Mouse (Mus musculus) lung, postnatal 0 days (tissue): ENCODE data around the gene Xrcc4. TPM values are rescaled to one million over a fixed set of nuclear protein-coding genes. Genes with fewer than 3 reads are reported as not detected.

Experiments used
- ATAC-seq: fragments of 200-750 bp; cut with Nextera tagmentation; 2 replicates; pipeline ENCODE4 v1.8.0; 2017; ENCODE audit warnings: moderate library complexity
- DNase-seq: peaks from one replicate; pipeline ENCODE4 v3.0.0-alpha.2; 2016; ENCODE audit warnings: low spot score
- H3K27ac ChIP-seq: fragments of 300-500 bp; sonication (generic); 2 replicates; pipeline ENCODE4 v1.5.1; 2014; ENCODE audit warnings: antibody characterized with exemption, mild to moderate bottlenecking, low read length, mixed read lengths
- H3K27me3 ChIP-seq: fragments of 300-500 bp; sonication (generic); replicated peaks from 2 replicates; pipeline ENCODE4 v1.6.1; 2014; ENCODE audit warnings: low read length, mixed read lengths; ENCODE audit not compliant: insufficient read depth
- H3K36me3 ChIP-seq: fragments of 300-500 bp; sonication (generic); 2 replicates; pipeline ENCODE4 v1.6.1; 2014; ENCODE audit warnings: low read length, mixed read lengths; ENCODE audit not compliant: insufficient read depth
- H3K4me1 ChIP-seq: fragments of 300-500 bp; sonication (generic); 2 replicates; pipeline ENCODE4 v1.6.1; 2014; ENCODE audit warnings: antibody characterized with exemption, low read depth, low read length, mixed read lengths; ENCODE audit not compliant: insufficient read depth
- H3K4me2 ChIP-seq: fragments of 300-500 bp; sonication (generic); replicated peaks from 2 replicates; pipeline ENCODE4 v1.6.1; 2014; ENCODE audit warnings: low read depth, mild to moderate bottlenecking, low read length, moderate library complexity, mixed read lengths
- H3K4me3 ChIP-seq: fragments of 300-500 bp; sonication (generic); 2 replicates; pipeline ENCODE4 v1.5.1; 2014; ENCODE audit warnings: low read depth, low read length
- H3K9ac ChIP-seq: fragments of 300-500 bp; sonication (generic); replicated peaks from 2 replicates; pipeline ENCODE4 v1.6.1; 2014; ENCODE audit warnings: low read depth, mild to moderate bottlenecking
- H3K9me3 ChIP-seq: fragments of 300-500 bp; sonication (generic); 2 replicates; pipeline ENCODE4 v1.6.1; 2016; ENCODE audit warnings: low read length, mixed read lengths
- CTCF ChIP-seq: IDR thresholded peaks from 2 replicates; pipeline ENCODE4 v1.5.1; 2016; ENCODE audit warnings: antibody characterized with exemption, mild to moderate bottlenecking
- EP300 ChIP-seq: IDR thresholded peaks from 2 replicates; pipeline ENCODE4 v1.6.1; 2016; ENCODE audit warnings: antibody characterized with exemption, mild to moderate bottlenecking, control low read depth
- WGBS: fragments of 180-500 bp; shearing (Covaris S2); extraction: QIAGEN DNeasy Blood & Tissue Kit; methylation state at CpG from one replicate; pipeline ENCODE4 v1.1.7; 2014; 5-methylcytosine and 5-hydroxymethylcytosine counted together
- polyA plus RNA-seq: library from polyadenylated mRNA; unstranded; fragments of >200 nt; fragmentation: Nextera tagmentation; extraction: Ambion mirVana; gene quantifications from 2 replicates; pipeline ENCODE4 v1.2.1, GENCODE M21; 2015

Gene Xrcc4
- polyA plus RNA-seq, 1 experiment from 2014 or later: 12.9 TPM

DNA sequence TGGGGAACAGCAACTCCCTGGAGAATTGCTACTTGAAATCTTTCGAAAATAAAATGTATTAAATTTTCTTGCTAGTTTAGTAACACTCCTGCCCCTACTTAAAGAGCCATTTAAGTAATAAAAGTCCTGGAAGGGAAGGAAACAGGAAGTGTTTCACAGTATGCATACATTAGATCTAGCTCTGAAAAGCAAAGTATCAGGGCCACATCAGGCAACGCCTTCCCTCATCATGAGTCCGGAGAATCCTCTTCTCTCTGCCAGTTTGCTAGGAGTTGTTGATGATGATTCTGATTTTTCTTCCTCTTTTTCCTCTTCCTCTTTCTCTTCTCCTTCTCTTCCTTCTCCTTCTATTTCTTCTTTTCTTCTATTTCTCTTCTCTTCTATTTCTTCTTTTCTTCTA, 250.8 kb downstream of the Xrcc4 start:
- no peak overlapping the region for H3K4me2 ChIP-seq
- no peaks in the 10 kb centered on the region for H3K9me3 ChIP-seq
- no peaks in the 10 kb centered on the region for H3K4me1 ChIP-seq
- TF ChIP-seq EP300 (no peak), CTCF (no peak)
- no peak overlapping the region for H3K27ac ChIP-seq
- no peak overlapping the region for H3K9ac ChIP-seq
- ATAC-seq (no peak), DNase-seq (no peak)
- H3K4me3 ChIP-seq: no peak overlapping the region
- WGBS: 72% methylated on average over 3 of the region's 3 CpGs
- no peaks in the 10 kb centered on the region for H3K27me3 ChIP-seq
- no peaks in the 10 kb centered on the region for H3K36me3 ChIP-seq

DNA sequence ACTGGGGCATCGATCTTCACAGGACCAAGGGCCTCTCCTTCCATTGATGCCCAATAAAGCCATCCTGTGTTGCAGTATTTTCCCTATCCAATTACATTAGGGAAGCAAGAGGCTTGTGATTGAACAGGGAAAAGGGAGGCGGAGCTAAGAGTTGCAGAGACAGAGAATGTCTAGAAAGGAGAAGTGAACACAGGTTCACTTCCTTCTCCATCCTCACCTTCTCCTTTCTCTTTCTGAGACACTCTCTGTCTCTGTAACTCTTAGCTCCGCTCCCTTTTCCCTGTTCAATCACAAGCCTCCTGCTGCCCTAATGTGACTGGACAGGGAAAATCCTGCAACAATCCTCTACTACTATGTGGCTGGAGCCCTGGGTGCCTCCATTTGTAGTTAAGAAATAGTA, 254.9 kb downstream of the Xrcc4 start:
- H3K9me3 ChIP-seq: no peaks in the 10 kb centered on the region
- H3K36me3 ChIP-seq: no peaks in the 10 kb centered on the region
- TF ChIP-seq CTCF (no peak), EP300 (no peak)
- DNase-seq (peak; percentile 16), ATAC-seq (no peak)
- H3K9ac ChIP-seq: no peak overlapping the region
- H3K4me1 ChIP-seq: no peaks in the 10 kb centered on the region
- no peaks in the 10 kb centered on the region for H3K27me3 ChIP-seq
- no peak overlapping the region for H3K4me3 ChIP-seq
- WGBS: 86% methylated on average over 3 of the region's 3 CpGs
- no peak overlapping the region for H3K27ac ChIP-seq
- no peak overlapping the region for H3K4me2 ChIP-seq

GRCm38 (mm10) chr13:89833053-89833670, 256.2 kb downstream of the Xrcc4 start:
- TF ChIP-seq EP300: no peak
- TF ChIP-seq CTCF: no peak
- DNase-seq (no peak), ATAC-seq (no peak)
- Histone ChIP-seq H3K9ac (no peak overlapping the region), H3K4me1 (no peaks in the 10 kb centered on the region), H3K4me2 (no peak overlapping the region), H3K27me3 (no peaks in the 10 kb centered on the region), H3K9me3 (no peaks in the 10 kb centered on the region), H3K4me3 (no peak overlapping the region), H3K27ac (no peak overlapping the region), H3K36me3 (no peaks in the 10 kb centered on the region)
- WGBS: 39% methylated on average over 2 of the region's 2 CpGs

GRCm38 (mm10) chr13:89828429-89828970, 260.9 kb downstream of the Xrcc4 start:
- H3K4me2 ChIP-seq: no peak overlapping the region
- H3K27me3 ChIP-seq: no peaks in the 10 kb centered on the region
- ATAC-seq (peak; percentile 32; the same call in 1 of the 2 replicates), DNase-seq (no peak)
- H3K4me3 ChIP-seq: no peak overlapping the region
- no peak overlapping the region for H3K27ac ChIP-seq
- TF ChIP-seq CTCF: no peak
- H3K4me1 ChIP-seq: no peaks in the 10 kb centered on the region
- H3K9me3 ChIP-seq: no peaks in the 10 kb centered on the region
- H3K36me3 ChIP-seq: no peaks in the 10 kb centered on the region
- H3K9ac ChIP-seq: no peak overlapping the region
- 39% methylated on average over 3 of the region's 3 CpGs for WGBS

- Histone ChIP-seq H3K9ac (no peak overlapping the region), H3K9me3 (no peaks in the 10 kb centered on the region), H3K4me1 (no peaks in the 10 kb centered on the region), H3K4me3 (no peak overlapping the region), H3K27ac (no peak overlapping the region), H3K27me3 (no peaks in the 10 kb centered on the region), H3K36me3 (no peaks in the 10 kb centered on the region), H3K4me2 (no peak overlapping the region)
- DNase-seq (peak; percentile 21), ATAC-seq (no peak)
- TF ChIP-seq EP300 (no peak), CTCF (no peak)
- 64% methylated on average over 2 of the region's 2 CpGs for WGBS
These were observed 261.6 kb downstream of the Xrcc4 start for GRCm38 (mm10) chr13:89827838-89828237.

DNA sequence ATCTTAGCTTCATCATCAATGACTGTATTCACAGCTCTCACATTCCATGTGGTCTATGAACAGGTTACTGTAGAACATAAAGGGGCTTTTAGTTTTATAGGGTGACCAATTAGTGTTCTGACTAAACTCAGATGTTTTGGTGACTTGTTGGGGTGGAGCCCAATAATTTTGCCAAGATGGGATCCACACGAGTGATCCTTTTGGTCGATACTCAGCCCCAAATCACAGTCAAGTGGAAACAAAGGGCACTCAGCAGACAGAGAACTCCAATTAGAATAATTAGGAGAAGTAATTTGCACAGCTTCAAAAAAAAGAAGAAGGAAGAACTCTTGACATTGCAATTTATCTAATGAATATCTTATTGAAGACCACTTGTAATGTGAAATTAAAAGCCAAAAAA, 274.9 kb downstream of the Xrcc4 start:
- no peaks in the 10 kb centered on the region for H3K27me3 ChIP-seq
- H3K4me1 ChIP-seq: no peaks in the 10 kb centered on the region
- no peak overlapping the region for H3K4me3 ChIP-seq
- DNase-seq: no peak
- ATAC-seq: no peak
- no peak overlapping the region for H3K27ac ChIP-seq
- TF ChIP-seq CTCF: no peak
- no peak for TF ChIP-seq EP300
- WGBS: 88% methylated on average over 2 of the region's 2 CpGs
- no peaks in the 10 kb centered on the region for H3K9me3 ChIP-seq
- H3K9ac ChIP-seq: no peak overlapping the region
- no peaks in the 10 kb centered on the region for H3K36me3 ChIP-seq
- H3K4me2 ChIP-seq: no peak overlapping the region
